Mouse (Mus musculus) heart, adult 2 months (tissue): ENCODE data around the gene Mxd3.

Experiments
- CTCF ChIP-seq: fragments of 200-600 bp; IDR thresholded peaks from 2 replicates; pipeline ENCODE4 v1.8.1; 2022; ENCODE audit warnings: antibody characterized with exemption, mild to moderate bottlenecking, moderate library complexity
- EP300 ChIP-seq: fragments of 200-500 bp; IDR thresholded peaks from 2 replicates; pipeline ENCODE4 v1.6.1; 2011; ENCODE audit warnings: low read depth, low read length, control low read depth; ENCODE audit not compliant: insufficient read depth
- POLR2A ChIP-seq: fragments of 200-500 bp; IDR thresholded peaks from 2 replicates; pipeline ENCODE4 v1.6.1; 2011; ENCODE audit warnings: mild to moderate bottlenecking, low read depth, low read length, control low read depth; ENCODE audit not compliant: insufficient read depth

DNA sequence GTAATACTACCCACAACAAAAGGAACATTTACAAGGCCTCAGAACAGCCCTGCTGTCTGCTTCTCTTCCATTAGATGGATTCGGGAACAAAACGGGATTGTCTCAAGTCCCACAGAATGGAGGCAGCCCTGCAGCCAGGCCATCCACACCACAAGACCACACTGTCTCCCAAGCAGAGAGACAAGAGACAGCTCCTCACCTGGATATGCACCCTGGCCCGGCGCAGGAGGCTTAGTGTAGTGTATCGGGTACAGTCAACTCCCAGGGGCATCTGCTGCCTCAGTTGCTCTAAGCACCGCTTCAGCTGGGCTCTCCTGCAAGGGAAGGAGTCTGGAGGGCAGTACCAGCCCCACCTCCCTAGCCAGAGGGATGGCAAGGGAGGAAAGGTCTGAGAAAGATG is 1.5 kb downstream of the Mxd3 start:
- TF ChIP-seq CTCF (no peak), POLR2A (no peak), EP300 (no peak)
